Mouse (Mus musculus): ENCODE measurements around the gene Ube2l6. TPM values are rescaled to one million over a fixed set of nuclear protein-coding genes. Genes with fewer than 3 reads are reported as not detected.

The Ube2l6 gene
- 32.8 TPM for polyA plus RNA-seq (2017; shearing (Covaris generic))

GRCm38 (mm10) chr2:84798493-84798921, at the start of gene Ube2l6:
Ube2l6 (plus strand) TSS chr2:84798828.

GRCm38 (mm10) chr2:84775241-84775640, 23.4 kb upstream of the Ube2l6 start, which contains the start of gene Serping1:
Serping1 (minus strand) TSS chr2:84775444.

GRCm38 (mm10) chr2:84822552-84822951, 23.9 kb downstream of the Ube2l6 start, which contains the start of gene Smtnl1:
Smtnl1 (minus strand) TSS chr2:84822652.

GRCm38 (mm10) chr2:84826488-84827282, 28.1 kb downstream of the Ube2l6 start, which contains the start of gene Timm10:
Timm10 (plus strand) TSS chr2:84826997.

GRCm38 (mm10) chr2:84838593-84838949, 39.9 kb downstream of the Ube2l6 start, which contains the start of gene Slc43a1:
Slc43a1 (plus strand) TSS chr2:84838850.

Other genes with a start within 250 kb of the Ube2l6 start
- 1.8 TPM for gene Ctnnd1, start 148.1 kb upstream of the Ube2l6 start, polyA plus RNA-seq (2017; shearing (Covaris generic))
- 0.20 TPM for gene Btbd18, start 139.7 kb upstream of the Ube2l6 start, polyA plus RNA-seq (2017; shearing (Covaris generic))
- gene Selenoh, start 128.1 kb upstream of the Ube2l6 start, polyA plus RNA-seq (2017; shearing (Covaris generic)), result 89.3 TPM
- gene Gm28635, start 120.8 kb upstream of the Ube2l6 start, polyA plus RNA-seq (2017; shearing (Covaris generic)), result not detected
- 37.9 TPM for gene Med19, start 120.4 kb upstream of the Ube2l6 start, polyA plus RNA-seq (2017; shearing (Covaris generic))
- gene Tmx2, start 119.7 kb upstream of the Ube2l6 start, polyA plus RNA-seq (2017; shearing (Covaris generic)), result 95.8 TPM
- gene Zdhhc5, start 83.6 kb upstream of the Ube2l6 start, polyA plus RNA-seq (2017; shearing (Covaris generic)), result 50.4 TPM
- 58.8 TPM for gene Clp1, start 71.5 kb upstream of the Ube2l6 start, polyA plus RNA-seq (2017; shearing (Covaris generic))
- gene Ypel4, start 64.8 kb upstream of the Ube2l6 start, polyA plus RNA-seq (2017; shearing (Covaris generic)), result 0.55 TPM
- gene Gm19426, start 55.2 kb upstream of the Ube2l6 start, polyA plus RNA-seq (2017; shearing (Covaris generic)), result not detected
- gene Serping1, start 23.4 kb upstream of the Ube2l6 start, polyA plus RNA-seq (2017; shearing (Covaris generic)), result not detected
- not detected for gene Smtnl1, start 23.8 kb downstream of the Ube2l6 start, polyA plus RNA-seq (2017; shearing (Covaris generic))
- gene Timm10, start 28.2 kb downstream of the Ube2l6 start, polyA plus RNA-seq (2017; shearing (Covaris generic)), result 31.1 TPM
- gene Slc43a1, start 40.0 kb downstream of the Ube2l6 start, polyA plus RNA-seq (2017; shearing (Covaris generic)), result 7.9 TPM
- not detected for gene Rtn4rl2, start 87.9 kb downstream of the Ube2l6 start, polyA plus RNA-seq (2017; shearing (Covaris generic))
- gene Slc43a3, start 137.8 kb downstream of the Ube2l6 start, polyA plus RNA-seq (2017; shearing (Covaris generic)), result 6.5 TPM
- not detected for gene Prg2, start 181.6 kb downstream of the Ube2l6 start, polyA plus RNA-seq (2017; shearing (Covaris generic))
- 0.26 TPM for gene Prg3, start 189.4 kb downstream of the Ube2l6 start, polyA plus RNA-seq (2017; shearing (Covaris generic))
- 203 TPM for gene Ssrp1, start 238.4 kb downstream of the Ube2l6 start, polyA plus RNA-seq (2017; shearing (Covaris generic))
- gene P2rx3, start 238.6 kb downstream of the Ube2l6 start, polyA plus RNA-seq (2017; shearing (Covaris generic)), result 0.55 TPM
- gene Tnks1bp1, start 249.2 kb downstream of the Ube2l6 start, polyA plus RNA-seq (2017; shearing (Covaris generic)), result 17.8 TPM

All from CD4-positive, CD25-positive, alpha-beta regulatory T cell (primary cell).